Mouse (Mus musculus) lung, adult 2 months (tissue): ENCODE results near the gene Cfdp1.

Source experiments
- CTCF ChIP-seq: fragments of 200-500 bp; IDR thresholded peaks from 2 replicates; pipeline ENCODE4 v1.5.1; 2011; ENCODE audit warnings: mild to moderate bottlenecking, low read length, control low read depth; ENCODE audit not compliant: insufficient read depth
- POLR2A ChIP-seq: fragments of 200-500 bp; IDR thresholded peaks from 2 replicates; pipeline ENCODE4 v1.6.1; 2011; ENCODE audit warnings: low read depth, mild to moderate bottlenecking, control low read depth, low read length, borderline replicate concordance; ENCODE audit errors: extremely low read depth

GRCm38 (mm10) chr8:111775766-111776165 lies 78.3 kb downstream of the Cfdp1 start:
- no peak for TF ChIP-seq CTCF
- no peak for TF ChIP-seq POLR2A
